Mouse (Mus musculus) c-Kit-negative CD71-positive TER-119-positive erythroid progenitor cells, embryonic 14.5 days (primary cell): ENCODE measurements around the gene Itga3.

Source experiments
- DNase-seq: peaks from one replicate; pipeline ENCODE4 v3.0.0-alpha.2; 2013; ENCODE audit warnings: low read depth, low spot score

The Itga3 gene

GRCm38 (mm10) chr11:95004136-95004936, 72.3 kb downstream of the Itga3 start:
- DNase-seq: no peak

DNA sequence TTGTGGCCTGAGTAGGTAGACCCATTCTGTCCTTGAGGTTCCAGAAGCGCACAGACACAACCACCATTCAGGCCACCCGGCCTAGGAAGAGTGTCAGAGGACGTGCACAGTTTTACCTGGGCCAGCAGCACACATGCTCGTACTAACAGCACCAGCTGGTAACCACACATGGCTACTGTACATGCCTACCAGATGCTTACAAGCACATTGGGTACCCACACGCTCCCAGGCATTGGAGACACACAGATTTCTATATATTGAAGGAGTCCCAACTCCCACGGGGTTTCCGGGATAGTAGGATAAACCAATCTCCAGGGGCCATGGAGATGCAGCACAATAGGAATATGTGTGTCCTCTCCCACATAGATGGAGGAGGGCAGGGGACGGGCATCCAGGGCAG, 73.9 kb downstream of the Itga3 start:
- no peak for DNase-seq

DNA sequence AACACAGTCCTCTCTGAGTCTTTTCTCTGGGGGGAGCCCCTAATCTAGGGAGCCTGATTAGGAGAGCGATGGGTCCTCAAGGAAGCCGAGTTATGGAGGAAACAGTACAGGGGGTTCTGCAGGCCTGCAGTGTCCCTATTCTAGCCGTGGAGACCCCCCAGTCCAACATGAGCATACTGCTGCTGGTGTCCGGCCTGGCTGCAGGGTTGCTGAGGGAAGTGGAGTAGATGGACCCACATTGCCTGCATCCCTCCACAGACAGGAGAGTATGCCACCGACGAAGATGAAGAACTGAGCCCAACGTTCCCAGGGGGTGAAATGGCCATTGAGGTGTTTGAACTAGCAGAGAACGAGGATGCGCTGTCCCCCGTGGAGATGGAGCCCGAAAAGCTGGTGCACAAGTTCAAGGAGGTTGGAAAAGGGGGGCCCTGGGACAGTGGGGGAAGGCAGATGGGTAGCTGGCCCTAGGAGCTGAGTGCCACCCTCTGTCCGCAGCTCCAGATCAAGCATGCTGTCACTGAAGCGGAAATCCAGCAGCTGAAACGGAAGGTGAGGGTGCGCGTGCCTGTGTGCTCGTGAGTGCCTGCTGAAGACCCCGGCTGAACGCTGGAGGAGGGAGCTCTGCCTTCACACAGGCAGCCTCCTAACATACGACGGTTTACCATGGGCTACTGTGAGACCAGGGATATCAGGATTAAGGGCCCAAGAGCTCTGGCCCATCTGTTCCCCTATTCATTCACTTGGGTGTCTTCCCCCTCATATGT, 74.8 kb downstream of the Itga3 start:
- DNase-seq: no peak

DNA sequence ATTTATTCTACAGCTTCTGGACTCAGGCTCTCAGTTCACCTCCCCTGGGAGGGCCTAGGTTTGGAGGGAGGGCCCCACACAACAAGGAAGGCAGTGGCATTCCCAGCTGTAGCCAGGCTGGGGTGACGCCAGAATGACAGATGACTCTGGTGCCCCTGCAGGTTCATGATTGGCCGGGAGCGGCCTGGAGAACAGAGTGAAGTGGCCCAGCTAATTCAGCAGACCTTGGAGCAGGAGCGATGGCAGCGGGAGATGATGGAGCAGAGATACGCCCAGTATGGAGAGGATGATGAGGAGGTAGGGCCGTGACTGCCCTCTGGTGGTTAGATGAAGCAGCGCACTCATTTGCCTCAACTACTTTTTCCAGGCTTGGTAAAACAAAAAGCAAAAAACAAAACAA, 75.5 kb downstream of the Itga3 start:
- DNase-seq: peak; percentile 79

DNA sequence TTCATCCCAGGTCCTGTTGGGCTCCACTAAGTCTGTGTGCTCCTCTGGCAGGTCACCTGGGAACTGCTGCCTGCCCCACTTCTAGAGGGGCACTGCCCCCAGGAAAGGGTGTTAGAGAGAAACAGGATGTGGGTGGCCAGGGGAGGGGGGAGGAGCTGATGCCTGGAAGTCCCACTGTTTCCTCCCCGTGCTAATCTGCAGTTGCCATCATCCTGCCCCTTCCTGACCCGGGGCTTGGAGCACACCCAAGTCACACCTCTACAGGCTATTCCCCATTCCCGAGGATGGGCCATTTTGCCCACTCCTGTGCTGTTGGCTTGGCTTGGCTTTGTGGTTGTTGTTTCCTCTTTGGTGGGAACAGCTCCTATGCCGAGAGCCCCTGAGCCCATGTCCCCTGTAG, 76.1 kb downstream of the Itga3 start:
- no peak for DNase-seq

DNA sequence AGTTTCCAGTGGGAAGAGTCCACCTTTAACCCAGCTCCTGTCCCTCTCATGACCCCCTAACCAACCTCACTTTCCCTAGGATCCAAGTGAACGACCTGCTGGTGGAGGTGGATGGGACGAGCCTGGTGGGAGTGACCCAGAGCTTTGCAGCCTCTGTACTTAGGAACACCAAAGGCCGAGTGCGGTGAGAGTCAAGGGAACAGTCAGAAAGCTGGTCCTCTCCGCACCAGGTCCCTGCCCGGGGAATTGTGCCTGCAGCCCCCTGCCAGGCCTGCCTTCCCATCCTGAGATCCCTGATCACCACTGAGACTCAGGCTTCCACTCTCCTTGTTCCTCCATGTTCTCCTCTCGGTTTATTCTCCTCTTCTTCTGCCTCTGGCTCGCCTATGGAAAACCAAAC, 76.5 kb downstream of the Itga3 start:
- no peak for DNase-seq

- no peak for DNase-seq
Measured at GRCm38 (mm10) chr11:94998041-94998531, 78.5 kb downstream of the Itga3 start.

- no peak for DNase-seq
Measured at GRCm38 (mm10) chr11:94997596-94997995, 79.0 kb downstream of the Itga3 start.

DNA sequence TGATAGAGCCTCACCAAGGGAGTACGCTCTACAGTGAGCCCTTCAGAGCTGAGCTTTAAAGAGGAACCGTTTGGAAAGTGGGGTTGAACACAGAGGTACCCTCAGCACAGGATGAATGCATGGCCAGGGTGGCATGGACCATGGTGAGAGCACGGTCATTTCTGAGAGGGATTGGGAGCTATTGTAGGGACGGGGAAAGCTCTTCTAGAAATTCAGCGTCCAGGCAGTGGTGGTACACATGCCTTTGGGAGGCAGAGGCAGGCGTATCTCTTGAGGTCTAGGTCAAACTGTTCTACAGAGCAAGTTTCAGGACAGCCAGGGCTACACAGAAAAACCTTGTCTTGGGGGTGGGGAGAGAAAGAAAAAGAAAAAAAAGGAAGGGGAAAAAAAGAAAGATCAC, 79.6 kb downstream of the Itga3 start:
- DNase-seq: no peak

GRCm38 (mm10) chr11:94996101-94996500, 80.5 kb downstream of the Itga3 start:
- DNase-seq: no peak

DNA sequence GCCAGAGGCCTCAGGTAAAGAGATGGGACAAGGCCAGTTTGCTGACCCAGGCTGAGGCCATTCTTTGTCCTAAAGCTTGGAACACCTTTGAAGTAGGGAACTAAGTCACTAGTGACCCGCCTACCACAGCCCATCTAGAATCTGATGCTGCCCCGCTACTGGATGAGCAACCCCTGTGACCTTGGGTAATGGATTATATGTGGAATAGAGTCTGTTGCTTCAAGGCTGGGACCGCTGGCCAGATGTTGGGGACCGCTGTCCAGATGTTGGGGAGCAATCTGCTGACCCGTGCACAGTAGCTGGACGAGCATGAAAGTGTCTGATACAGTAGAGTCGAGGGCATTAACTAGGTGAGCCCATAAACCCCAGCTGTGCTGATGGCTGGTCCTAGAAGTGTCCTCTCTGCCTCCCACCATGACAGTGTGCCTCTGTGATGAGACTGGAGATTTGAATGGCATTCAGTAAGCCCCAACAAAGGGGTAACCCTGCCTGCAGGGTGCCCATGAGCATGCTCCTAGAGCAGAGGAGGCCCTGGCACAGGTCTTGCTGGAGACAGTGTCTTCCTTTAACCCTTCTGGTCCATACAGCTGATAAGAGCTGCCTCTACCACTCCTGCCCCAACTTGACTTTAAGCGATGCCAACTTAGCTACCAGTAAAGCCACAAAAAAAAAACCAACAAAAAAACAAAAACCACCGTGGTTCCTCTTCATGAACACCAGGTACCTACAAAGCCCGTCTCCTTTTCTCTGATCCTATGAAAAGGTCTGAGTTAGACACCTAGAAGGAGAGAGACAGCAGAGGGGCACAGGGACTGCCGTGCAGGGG, 81.4 kb downstream of the Itga3 start:
- DNase-seq: no peak
